Mouse (Mus musculus): ENCODE measurements around the gene Ip6k3.

- no peak for TF ChIP-seq CTCF (IDR thresholded peaks at IDR 0.05; ENCODE audit: borderline replicate concordance, insufficient read depth, low read length)
- no peak for TF ChIP-seq POLR2A (IDR thresholded peaks at IDR 0.05; ENCODE audit: low read depth, low read length)
Observed at GRCm38 (mm10) chr17:27166901-27167300, 694 bp downstream of the Ip6k3 start.
